Mouse (Mus musculus) liver, embryonic 16.5 days (tissue): ENCODE measurements around the gene Defb33. TPM values are rescaled to one million over a fixed set of nuclear protein-coding genes. Genes with fewer than 3 reads are reported as not detected.

Experiments used
- polyA plus RNA-seq: library from polyadenylated mRNA; unstranded; fragments of >200 nt; fragmentation: Nextera tagmentation; extraction: Ambion mirVana; gene quantifications from 2 replicates; pipeline ENCODE4 v1.2.1, GENCODE M21; 2015

The Defb33 gene
- polyA plus RNA-seq, 1 experiment from 2014 or later, result not detected

Other genes with a start within 250 kb of the Defb33 start
- not detected in 2 replicates for gene Gm15056, start 10.0 kb downstream of the Defb33 start, polyA plus RNA-seq
- gene Gm6040, start 29.4 kb downstream of the Defb33 start, polyA plus RNA-seq, result not detected in 2 replicates
- not detected in 2 replicates for gene AY761185, start 52.0 kb downstream of the Defb33 start, polyA plus RNA-seq
- gene Defa21, start 132.9 kb downstream of the Defb33 start, polyA plus RNA-seq, result not detected in 2 replicates
- not detected in 2 replicates for gene Defa23, start 162.4 kb downstream of the Defb33 start, polyA plus RNA-seq
- not detected in 2 replicates for gene Defa35, start 172.4 kb downstream of the Defb33 start, polyA plus RNA-seq
- not detected in 2 replicates for gene Defa25, start 191.8 kb downstream of the Defb33 start, polyA plus RNA-seq
- not detected in 2 replicates for gene Gm14851, start 203.4 kb downstream of the Defb33 start, polyA plus RNA-seq
- gene Defa30, start 242.0 kb downstream of the Defb33 start, polyA plus RNA-seq, result not detected in 2 replicates